Mouse (Mus musculus): ENCODE measurements around the gene Rtn4ip1. TPM values are rescaled to one million over a fixed set of nuclear protein-coding genes. Genes with fewer than 3 reads are reported as not detected.

The Rtn4ip1 gene
- total and polyA plus RNA-seq, 3 experiments = 11.6 to 23.5 TPM; not detected in 1

DNA sequence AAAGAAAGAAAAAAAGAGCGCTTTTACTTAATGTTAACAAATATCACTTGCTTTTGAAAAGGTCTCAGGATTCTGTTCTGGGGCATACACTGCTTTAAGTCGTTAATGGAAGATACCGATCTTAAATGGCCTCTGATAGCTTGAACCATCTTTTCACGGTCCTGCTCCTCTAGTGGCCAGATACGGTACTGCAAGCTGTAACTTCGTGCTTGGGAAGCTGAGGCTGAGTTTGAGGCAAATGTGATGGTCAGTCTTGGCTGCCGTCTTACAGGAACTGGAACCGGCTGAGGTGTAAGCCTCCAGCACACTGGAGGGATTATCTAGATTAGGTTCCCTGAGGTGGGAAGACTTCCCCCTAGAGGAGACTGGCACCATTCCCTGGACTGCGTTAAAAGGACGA lies 30.9 kb upstream of the Rtn4ip1 start:
- H3K27ac ChIP-seq (ENCODE audit: control insufficient read depth, low read depth, low read length) = no peak overlapping the region
- no peaks in the 10 kb centered on the region for H3K36me3 ChIP-seq (ENCODE audit: control insufficient read depth in 1 of 2, insufficient read depth in 2 of 2, low read length in 2 of 2)
- H3K4me1 ChIP-seq (ENCODE audit: control insufficient read depth in 1 of 2, insufficient read depth in 2 of 2, low read length in 2 of 2) = no peaks in the 10 kb centered on the region
- H3K79me2 ChIP-seq (ENCODE audit: control insufficient read depth, insufficient read depth, low read length, poor library complexity) = no peaks in the 10 kb centered on the region
- peak; percentile 71 for TF ChIP-seq GATA1 (IDR thresholded peaks at IDR 0.05; ENCODE audit: low read depth, low read length)
- no peak for TF ChIP-seq MEF2A (IDR thresholded peaks at IDR 0.05; ENCODE audit: extremely low read depth, insufficient replicate concordance, low read depth, low read length, poor library complexity, severe bottlenecking)
- TF ChIP-seq RAD21 (IDR thresholded peaks at IDR 0.05; ENCODE audit: low read depth, low read length) = peak; percentile 39
- TF ChIP-seq CTCF (IDR thresholded peaks at IDR 0.05 in 2 of 3, conservative IDR thresholded peaks at IDR 0.05 in 1 of 3; ENCODE audit: control insufficient read depth in 1 of 3, insufficient read depth in 1 of 3, low read depth in 2 of 3, low read length in 3 of 3, poor library complexity in 1 of 3, severe bottlenecking in 1 of 3) = peak; percentile 59 to 99 (median 68)
- TF ChIP-seq RCOR1 (IDR thresholded peaks at IDR 0.05; ENCODE audit: low read depth, low read length) = no peak
- peak; percentile 20; the same call in 1 of the 2 replicates for TF ChIP-seq ZC3H11A (IDR thresholded peaks at IDR 0.05; ENCODE audit: low read depth, low read length)
- no peak for TF ChIP-seq TBP (IDR thresholded peaks at IDR 0.05; ENCODE audit: low read depth, low read length)
- peak; percentile 40 for TF ChIP-seq SMC3 (IDR thresholded peaks at IDR 0.05; ENCODE audit: low read depth, low read length)
- no peak for TF ChIP-seq NRF1 (IDR thresholded peaks at IDR 0.05; ENCODE audit: insufficient read depth, low read depth, low read length, poor library complexity, severe bottlenecking)
- no peaks in the 10 kb centered on the region for H3K27me3 ChIP-seq (ENCODE audit: control insufficient read depth in 1 of 2, insufficient read depth in 2 of 2, low read length in 2 of 2)
- peak; percentile 63 for DNase-seq (ENCODE audit: low read depth, low spot score)
- no peak overlapping the region for H3K9ac ChIP-seq (ENCODE audit: control insufficient read depth, low read depth, low read length, poor library complexity, severe bottlenecking)
- no peak overlapping the region for H3K4me3 ChIP-seq (ENCODE audit: control insufficient read depth in 1 of 2, insufficient read depth in 1 of 2, low read depth in 2 of 2, low read length in 2 of 2)
- H3K9me3 ChIP-seq (replicated peaks; ENCODE audit: insufficient read depth, low read length) = no peaks in the 10 kb centered on the region

DNA sequence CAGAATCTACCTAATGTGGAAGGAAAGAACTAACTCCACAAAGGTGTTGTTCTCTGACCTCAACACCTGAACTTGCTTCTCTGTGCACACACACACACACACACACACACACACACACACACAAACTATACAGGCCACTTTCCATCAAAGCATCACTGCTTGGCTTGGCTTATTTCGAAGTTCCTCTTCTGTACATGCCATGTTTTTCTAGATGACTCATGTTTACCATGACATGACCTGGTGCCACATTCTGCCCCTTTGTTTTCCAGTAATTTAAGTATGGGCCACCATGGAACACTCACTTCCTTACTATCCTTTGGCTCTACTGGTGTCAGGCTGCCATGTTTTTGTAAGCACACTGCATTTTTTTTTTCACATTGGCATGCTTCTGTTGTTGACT lies 30.1 kb upstream of the Rtn4ip1 start:
- H3K27ac ChIP-seq (ENCODE audit: control insufficient read depth, low read depth, low read length) = no peak overlapping the region
- DNase-seq (ENCODE audit: low read depth, low spot score) = peak; percentile 36
- no peaks in the 10 kb centered on the region for H3K4me1 ChIP-seq (ENCODE audit: control insufficient read depth in 1 of 2, insufficient read depth in 2 of 2, low read length in 2 of 2)
- no peak for TF ChIP-seq MEF2A (IDR thresholded peaks at IDR 0.05; ENCODE audit: extremely low read depth, insufficient replicate concordance, low read depth, low read length, poor library complexity, severe bottlenecking)
- TF ChIP-seq JUND (IDR thresholded peaks at IDR 0.05; ENCODE audit: low read depth, low read length) = no peak
- no peak for TF ChIP-seq ZMIZ1 (IDR thresholded peaks at IDR 0.05; ENCODE audit: low read depth, low read length)
- no peak for TF ChIP-seq MXI1 (IDR thresholded peaks at IDR 0.05; ENCODE audit: low read depth, low read length)
- no peak for TF ChIP-seq MAZ (IDR thresholded peaks at IDR 0.05; ENCODE audit: low read depth, low read length)
- no peak for TF ChIP-seq MYB (IDR thresholded peaks at IDR 0.05; ENCODE audit: low read depth, low read length)
- TF ChIP-seq ZNF384 (IDR thresholded peaks at IDR 0.05; ENCODE audit: low read depth, low read length) = no peak
- TF ChIP-seq GATA1 (IDR thresholded peaks at IDR 0.05; ENCODE audit: low read depth, low read length) = no peak
- TF ChIP-seq BHLHE40 (IDR thresholded peaks at IDR 0.05; ENCODE audit: borderline replicate concordance, low read depth, low read length) = no peak
- TF ChIP-seq TBP (IDR thresholded peaks at IDR 0.05; ENCODE audit: low read depth, low read length) = no peak
- TF ChIP-seq UBTF (IDR thresholded peaks at IDR 0.05; ENCODE audit: borderline replicate concordance, insufficient read depth, low read depth, low read length) = no peak
- no peak for TF ChIP-seq ELF1 (IDR thresholded peaks at IDR 0.05; ENCODE audit: low read depth, low read length)
- no peak for TF ChIP-seq SMC3 (IDR thresholded peaks at IDR 0.05; ENCODE audit: low read depth, low read length)
- TF ChIP-seq GABPA (IDR thresholded peaks at IDR 0.05; ENCODE audit: low read depth, low read length) = no peak
- TF ChIP-seq KAT2A (conservative IDR thresholded peaks at IDR 0.05; ENCODE audit: low read depth, low read length) = no peak
- no peak for TF ChIP-seq USF2 (IDR thresholded peaks at IDR 0.05; ENCODE audit: borderline replicate concordance in 1 of 2, insufficient read depth in 1 of 2, low read depth in 1 of 2, low read length in 2 of 2)
- TF ChIP-seq ETS1 (IDR thresholded peaks at IDR 0.05; ENCODE audit: low read depth, low read length) = no peak
- no peak for TF ChIP-seq MYC (IDR thresholded peaks at IDR 0.05; ENCODE audit: low read depth, low read length)
- H3K9ac ChIP-seq (ENCODE audit: control insufficient read depth, low read depth, low read length, poor library complexity, severe bottlenecking) = no peak overlapping the region
- H3K4me3 ChIP-seq (ENCODE audit: control insufficient read depth in 1 of 2, insufficient read depth in 1 of 2, low read depth in 2 of 2, low read length in 2 of 2) = no peak overlapping the region
- H3K36me3 ChIP-seq (ENCODE audit: control insufficient read depth in 1 of 2, insufficient read depth in 2 of 2, low read length in 2 of 2) = no peaks in the 10 kb centered on the region
- no peaks in the 10 kb centered on the region for H3K27me3 ChIP-seq (ENCODE audit: control insufficient read depth in 1 of 2, insufficient read depth in 2 of 2, low read length in 2 of 2)
- H3K9me3 ChIP-seq (replicated peaks; ENCODE audit: insufficient read depth, low read length) = no peaks in the 10 kb centered on the region
- H3K79me2 ChIP-seq (ENCODE audit: control insufficient read depth, insufficient read depth, low read length, poor library complexity) = no peaks in the 10 kb centered on the region
